Mouse (Mus musculus): ENCODE data around the gene Khdc4.

GRCm38 (mm10) chr3:88689079-88689478 is 3.5 kb downstream of the Khdc4 start:
- TF ChIP-seq CTCF (IDR thresholded peaks at IDR 0.05; ENCODE audit: insufficient read depth, low read length) (no peak), POLR2A (IDR thresholded peaks at IDR 0.05; ENCODE audit: borderline replicate concordance, extremely low read depth, low read depth, low read length) (no peak)
